Mouse (Mus musculus): ENCODE data around the gene Man1c1.

- TF ChIP-seq CTCF (IDR thresholded peaks at IDR 0.05; ENCODE audit: low read depth, low read length) (no peak), TAL1 (conservative IDR thresholded peaks at IDR 0.05; ENCODE audit: low read depth, low read length) (no peak), GATA1 (IDR thresholded peaks at IDR 0.05; ENCODE audit: borderline replicate concordance, low read length) (no peak), POLR2AphosphoS5 (IDR thresholded peaks at IDR 0.05; ENCODE audit: insufficient replicate concordance, low read depth, low read length) (no peak)
These were observed 157.0 kb downstream of the Man1c1 start for GRCm38 (mm10) chr4:134546814-134547705.

Data from G1E (cell line).